ENCODE assay signal across 17 mouse cellular contexts in the genomic region with DNA sequence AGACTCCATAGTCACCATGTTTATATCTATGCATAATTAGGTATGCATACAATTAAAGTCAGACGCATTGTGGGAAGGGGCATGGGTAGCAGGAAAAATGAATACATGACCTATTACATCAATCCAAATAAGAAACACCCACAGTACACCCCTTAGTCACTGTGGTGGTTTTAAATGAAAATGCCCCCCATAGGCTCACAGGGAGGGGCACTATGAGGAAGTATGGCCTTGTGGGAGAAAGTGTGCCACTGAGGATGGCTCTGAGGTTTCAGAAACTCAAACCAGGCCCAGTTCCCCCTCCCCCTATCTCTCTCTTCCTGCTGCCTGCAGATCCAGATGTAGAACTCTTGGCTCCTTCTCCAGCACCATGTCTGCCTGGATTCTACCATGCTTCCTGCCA. TPM values are rescaled to one million over a fixed set of nuclear protein-coding genes. Genes with fewer than 3 reads are reported as not detected.
"Had no signal": no experiment of that assay in that cellular context is flagged by ENCODE, and none has a peak within 500 bp of the region (broad histone marks: within the 10 kb centered on the region; RNA-seq: fewer than 3 reads in every experiment).

No protein-coding gene starts in this region.

- ATAC-seq: liver, postnatal 0 days; lung, postnatal 0 days; midbrain, embryonic 16.5 days had no signal

- DNase-seq: liver, embryonic 13.5 days; liver, postnatal 0 days; lung, adult 2 months; lung, postnatal 14 days; lung, postnatal 36 days; midbrain, embryonic 14.5 days; retina, postnatal 1 day; right cerebral cortex, adult 18-20 months; right cerebral cortex, postnatal 25 days; right cerebral cortex, postnatal 4 days; thymus, adult 18-20 months; thymus, postnatal 14 days; thymus, postnatal 36 days had no signal

RNA-seq across cellular contexts. Expression of a gene that starts 2.5 kb away (rescaled TPM):
- total RNA-seq: megakaryocyte, adult 5-6 weeks; megakaryocyte-erythroid progenitor cell, adult 5-6 weeks had no signal

RNA-seq across cellular contexts. Expression of a gene that starts 14.2 kb away (rescaled TPM):
- total RNA-seq: megakaryocyte, adult 5-6 weeks; megakaryocyte-erythroid progenitor cell, adult 5-6 weeks had no signal

RNA-seq across cellular contexts. Expression of a gene that starts 20.8 kb away (rescaled TPM):
- total RNA-seq: megakaryocyte, adult 5-6 weeks; megakaryocyte-erythroid progenitor cell, adult 5-6 weeks had no signal

RNA-seq across cellular contexts. Expression of a gene that starts 52.4 kb away (rescaled TPM):
- total RNA-seq: megakaryocyte, adult 5-6 weeks; megakaryocyte-erythroid progenitor cell, adult 5-6 weeks had no signal
